Mouse (Mus musculus) NIH3T3 (cell line): ENCODE results near the gene 2810459M11Rik.
"Not testable (repeated sequence)": the region's sequence is repeated elsewhere in the genome, so short reads cannot be mapped to it uniquely, and the experiment has no call there.

Experiments used
- DNase-seq: peaks from one replicate; pipeline ENCODE4 v3.0.0-alpha.2; 2012; ENCODE audit warnings: low read depth

The 2810459M11Rik gene

DNA sequence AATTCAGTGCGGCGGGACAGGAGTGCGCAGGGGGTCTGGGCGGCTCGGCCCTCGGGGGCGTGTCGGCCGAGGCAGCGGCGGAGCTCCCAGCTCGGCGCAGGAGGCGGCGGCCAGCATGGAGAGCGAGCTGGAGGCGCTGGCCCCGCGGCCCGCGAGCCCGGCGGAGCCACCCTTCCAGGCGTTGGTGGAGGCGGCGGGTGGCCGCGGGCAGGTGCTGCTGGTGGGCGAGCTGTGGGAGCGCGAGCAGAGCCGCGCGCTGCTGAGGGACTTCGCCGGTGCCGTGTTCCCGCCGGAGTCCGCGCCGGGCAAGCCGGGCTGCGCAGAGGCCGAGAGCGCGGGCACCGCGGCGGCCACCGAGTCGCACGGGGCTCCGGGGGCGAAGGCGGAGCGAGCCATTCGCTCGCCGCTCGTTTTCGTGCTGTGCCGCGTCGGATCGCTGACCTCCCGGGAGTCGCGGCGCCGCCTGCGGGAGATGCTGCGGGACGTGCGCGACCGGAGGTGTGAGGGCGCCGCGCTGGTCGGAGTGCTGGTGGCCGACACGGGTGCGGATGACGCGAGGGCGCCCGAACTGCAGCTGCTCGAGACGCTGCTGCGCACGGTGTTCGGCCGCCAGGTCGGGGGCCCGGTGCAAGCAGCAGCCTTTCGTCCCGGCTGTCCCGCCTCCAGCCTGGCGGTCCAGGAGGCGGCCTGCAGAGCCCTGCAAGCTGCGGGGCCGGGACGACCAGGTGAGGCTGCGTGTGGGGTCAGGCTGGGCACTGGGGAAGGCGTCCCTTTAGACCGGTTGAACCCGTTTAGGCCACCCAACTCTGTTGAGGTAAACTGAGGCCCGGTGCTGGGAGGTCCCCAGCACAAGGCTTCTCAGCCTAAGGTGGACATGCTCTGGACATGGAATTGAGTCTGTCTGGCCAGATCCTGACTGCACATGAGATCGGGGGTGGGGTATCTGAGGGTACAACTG lies at the start of gene 2810459M11Rik:
Gene 2810459M11Rik, plus strand, starts transcription at position 16 of the 958 bp plus-strand sequence.
- DNase-seq = no peak

DNA sequence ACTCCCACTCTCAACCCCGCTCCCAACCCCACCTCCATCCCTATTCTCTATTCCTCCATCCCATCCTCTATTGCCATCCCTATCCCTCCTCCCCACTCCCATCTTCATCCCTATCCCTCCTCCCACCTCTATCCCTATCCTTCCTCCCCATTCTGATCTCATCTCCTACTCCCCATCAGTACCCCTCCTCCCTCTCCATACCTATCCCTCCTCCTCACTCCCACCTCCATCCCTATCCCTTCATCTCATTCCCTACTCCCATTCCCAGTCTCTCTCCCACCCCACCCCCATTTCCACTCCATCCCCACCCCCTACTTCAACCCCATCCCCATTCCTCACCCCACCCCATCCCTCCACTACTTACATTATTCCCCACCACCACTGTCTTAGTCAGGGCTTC lies 48.4 kb upstream of the 2810459M11Rik start:
- no peak for DNase-seq

DNA sequence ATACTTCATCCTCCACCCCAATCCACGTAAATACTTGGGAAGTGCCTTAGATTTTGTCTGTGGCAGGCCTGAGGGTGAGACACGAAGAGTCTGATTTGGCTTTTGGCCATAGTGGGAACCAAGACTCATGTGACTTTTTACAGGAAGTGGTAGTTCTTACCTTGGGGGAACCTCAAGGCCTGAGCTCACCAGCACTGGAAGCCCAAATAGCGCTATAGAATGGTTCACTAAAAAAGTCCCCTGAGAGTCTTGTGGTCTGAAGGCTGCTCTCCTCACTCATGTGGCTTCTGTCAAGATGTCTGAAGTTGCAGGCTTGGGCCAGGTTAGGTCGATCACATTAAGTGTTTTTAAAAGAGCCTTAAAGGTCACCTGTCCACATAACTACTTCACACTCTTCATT lies 47.7 kb upstream of the 2810459M11Rik start:
- no peak for DNase-seq

DNA sequence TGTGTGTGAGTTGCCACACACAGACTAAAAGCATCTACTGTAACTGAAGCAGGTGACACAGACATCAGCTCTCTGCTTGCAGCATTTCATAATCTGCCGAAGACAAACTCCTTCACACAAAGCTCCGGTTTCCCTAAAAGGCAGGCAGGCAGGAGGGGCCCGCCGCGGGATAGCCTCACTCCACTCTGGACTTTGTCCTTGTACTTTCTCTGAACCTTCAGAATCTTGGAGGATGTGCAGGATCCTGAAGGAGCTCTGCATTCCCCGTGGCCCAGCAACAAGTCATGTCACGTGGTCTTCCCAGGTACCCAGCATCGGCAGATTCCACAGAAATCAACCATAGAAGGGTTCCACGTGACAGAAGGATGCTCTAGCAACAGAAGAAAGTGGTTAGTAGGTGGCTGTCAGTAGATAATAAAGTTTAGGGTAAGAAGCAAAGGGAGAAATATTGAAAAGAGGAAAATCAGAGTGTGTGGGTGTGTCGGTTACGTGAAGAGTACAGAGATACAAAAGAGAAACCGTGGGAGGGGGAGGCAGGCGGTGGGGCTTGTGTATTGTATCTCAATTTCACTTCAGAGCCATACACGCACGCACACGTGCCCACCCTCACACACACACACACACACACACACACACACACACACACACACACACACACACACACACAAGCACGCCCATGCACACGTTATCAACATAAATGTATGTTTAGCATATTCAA lies 45.7 kb upstream of the 2810459M11Rik start:
- no peak for DNase-seq

DNA sequence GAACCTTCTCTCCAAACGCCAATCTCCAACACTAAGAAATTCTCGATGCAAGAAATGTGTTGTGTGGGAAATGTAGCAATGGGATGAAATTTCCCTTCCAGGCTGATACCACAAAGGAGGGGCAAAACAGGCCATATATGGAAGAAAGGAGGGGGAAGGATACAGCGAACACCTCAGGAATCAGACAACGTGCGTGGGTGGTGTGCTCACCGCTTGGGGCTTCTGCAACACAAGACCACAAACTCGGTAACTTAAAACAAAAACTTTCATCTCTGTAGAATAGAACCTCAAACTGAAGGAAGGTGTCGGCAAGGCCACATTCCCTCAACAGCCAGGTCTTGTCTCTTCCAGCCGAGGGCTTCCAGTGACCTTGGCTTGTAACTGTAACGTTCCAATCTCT lies 40.1 kb upstream of the 2810459M11Rik start:
- no peak for DNase-seq

DNA sequence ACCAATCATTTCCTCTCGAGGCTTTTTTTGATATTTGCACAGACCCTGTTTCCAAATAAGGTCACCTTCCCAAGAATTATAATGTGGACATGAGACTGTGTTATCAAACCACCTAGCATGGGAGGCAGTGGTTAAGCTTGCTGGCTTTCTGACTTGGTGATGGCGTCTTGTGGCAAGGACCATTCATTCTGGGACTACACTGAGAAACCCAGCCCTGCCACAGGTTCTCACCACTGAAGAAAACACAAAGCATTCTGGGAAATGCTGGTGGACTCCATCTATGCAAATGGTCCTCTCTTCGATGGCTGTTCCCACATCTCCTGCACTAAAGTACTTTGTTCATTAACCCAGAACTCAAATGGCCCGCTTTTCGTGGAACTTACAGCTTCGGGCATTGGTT lies 39.6 kb upstream of the 2810459M11Rik start:
- DNase-seq = no peak

DNA sequence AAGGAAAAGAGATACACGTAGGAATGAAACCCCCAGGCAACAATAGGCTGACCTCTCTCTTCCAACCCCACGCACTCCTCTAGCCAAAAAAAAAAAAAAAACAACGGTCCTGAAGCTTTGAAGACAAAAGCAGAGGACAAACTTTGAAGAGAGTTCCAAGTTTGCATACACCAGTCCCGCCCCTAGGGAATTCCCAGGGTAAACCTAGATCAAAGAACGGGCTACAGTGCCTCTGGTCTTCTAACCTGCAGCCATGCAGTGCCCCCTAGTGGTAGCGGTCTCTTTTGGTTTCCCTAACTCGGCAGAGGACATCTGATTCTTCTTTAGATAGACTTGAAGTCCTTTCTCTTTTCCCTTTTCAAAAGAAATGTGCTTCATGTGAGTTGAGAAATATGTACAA lies 37.9 kb upstream of the 2810459M11Rik start:
- DNase-seq = peak; percentile 90

DNA sequence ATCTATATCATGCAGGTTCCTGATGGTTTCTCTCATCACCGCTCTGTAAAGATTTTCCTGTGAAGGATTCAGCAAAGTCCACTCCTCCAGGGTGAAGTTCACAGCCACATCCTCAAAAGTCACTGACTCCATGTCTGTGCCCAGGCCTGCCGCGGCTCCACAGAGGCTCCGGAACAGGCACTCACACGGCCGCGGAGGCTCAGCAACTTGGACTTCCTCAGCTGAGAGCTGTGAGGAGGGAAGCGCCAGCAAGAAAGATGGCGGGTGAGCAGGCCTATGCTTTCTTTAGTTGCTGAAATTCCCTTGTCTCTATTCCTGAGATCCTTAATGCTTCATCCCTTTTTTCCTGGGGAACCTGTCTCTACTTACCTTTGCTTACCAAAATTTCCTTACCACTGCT lies 29.9 kb upstream of the 2810459M11Rik start:
- not testable (repeated sequence) for DNase-seq

DNA sequence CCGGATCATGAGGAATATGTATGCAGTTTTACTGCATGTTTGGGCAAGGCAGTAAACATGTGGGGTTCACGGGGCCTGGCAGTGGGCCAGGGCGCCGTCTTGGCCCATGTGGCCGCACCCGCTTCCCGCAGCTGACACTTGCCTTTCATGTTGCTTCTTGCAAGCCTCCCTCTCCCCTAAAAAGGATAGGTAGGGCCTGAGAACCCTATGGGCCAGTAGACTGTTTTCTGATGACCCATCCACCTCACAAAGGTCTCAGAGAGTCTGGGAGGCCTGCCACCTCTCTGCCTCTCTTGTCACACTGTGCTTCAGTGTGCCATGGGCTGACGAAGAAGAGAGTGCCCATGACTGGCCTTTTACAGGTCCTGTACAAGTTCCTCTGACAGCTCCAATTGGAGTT lies 29.1 kb upstream of the 2810459M11Rik start, which contains the start of gene Spata3:
Gene Spata3, plus strand, starts transcription at position 301 of the 400 bp plus-strand sequence.
- no peak for DNase-seq

DNA sequence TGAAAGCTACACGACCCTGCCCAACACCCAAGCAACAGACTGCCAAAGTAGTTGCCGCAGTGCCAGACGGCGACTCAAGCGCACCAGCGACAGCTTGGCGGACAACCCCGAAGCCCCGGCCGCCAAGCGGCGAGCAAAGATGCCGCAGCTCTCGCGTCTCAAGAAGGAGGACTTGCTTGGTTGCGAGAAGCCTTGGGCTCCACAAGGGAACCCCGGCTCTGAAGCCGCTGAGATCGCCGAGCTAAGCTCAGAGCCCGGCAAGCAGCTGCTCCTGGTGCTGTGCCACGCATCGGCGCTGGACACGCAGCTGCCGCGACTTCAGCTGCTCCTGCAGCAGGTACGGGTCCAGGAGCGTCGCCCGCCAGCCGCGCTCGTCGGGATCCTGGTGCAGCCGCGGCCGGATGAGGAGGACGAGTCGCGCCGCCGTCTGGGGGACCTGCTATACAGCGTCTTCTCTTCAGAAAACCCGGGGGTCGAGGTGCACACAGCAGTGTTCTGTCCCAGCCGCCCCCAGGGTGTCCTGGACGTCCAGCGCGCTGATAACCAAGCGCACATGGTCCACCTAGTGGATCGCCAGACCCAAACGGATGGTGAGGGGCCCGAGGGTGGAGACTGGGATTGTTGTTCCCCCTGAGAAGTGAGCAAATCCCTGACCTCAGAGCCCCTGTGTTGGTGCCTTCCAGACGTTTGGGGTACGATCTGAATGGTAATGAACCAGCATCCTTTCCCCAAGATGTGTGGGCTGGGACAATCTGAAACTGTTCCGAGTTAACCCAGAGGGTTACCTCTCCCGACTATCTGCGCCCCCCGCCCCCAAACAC lies 27.2 kb upstream of the 2810459M11Rik start:
- DNase-seq = no peak

DNA sequence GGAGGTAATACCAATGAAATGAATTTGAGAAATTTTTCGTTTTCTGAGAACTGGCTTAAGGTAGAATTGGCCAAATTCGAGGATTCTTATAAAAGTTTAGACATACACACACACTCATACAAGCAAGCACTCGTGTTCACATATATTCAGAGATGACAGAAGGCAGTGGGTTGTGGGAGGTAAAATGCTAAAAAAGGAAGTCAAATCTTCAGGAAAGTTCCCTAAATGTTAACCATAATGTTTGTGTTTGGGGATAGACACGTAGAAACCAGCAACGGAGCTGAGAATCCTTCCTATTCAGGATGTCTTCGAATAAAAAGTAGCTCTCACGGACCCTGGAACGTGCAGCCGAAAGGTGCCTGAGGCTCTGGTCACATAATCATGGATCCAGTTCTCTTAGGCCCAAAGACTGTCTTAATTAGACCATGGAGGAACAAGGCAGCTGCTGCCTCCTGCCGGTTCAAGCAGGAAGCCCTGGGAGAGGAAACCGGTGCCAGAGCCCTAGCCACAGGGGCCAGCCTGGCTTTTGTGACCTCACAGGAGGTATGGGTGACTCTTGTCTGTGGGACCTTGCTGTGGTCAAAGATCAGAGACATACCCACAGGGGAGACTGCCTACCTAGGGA lies 24.2 kb upstream of the 2810459M11Rik start:
- peak; percentile 20 for DNase-seq

DNA sequence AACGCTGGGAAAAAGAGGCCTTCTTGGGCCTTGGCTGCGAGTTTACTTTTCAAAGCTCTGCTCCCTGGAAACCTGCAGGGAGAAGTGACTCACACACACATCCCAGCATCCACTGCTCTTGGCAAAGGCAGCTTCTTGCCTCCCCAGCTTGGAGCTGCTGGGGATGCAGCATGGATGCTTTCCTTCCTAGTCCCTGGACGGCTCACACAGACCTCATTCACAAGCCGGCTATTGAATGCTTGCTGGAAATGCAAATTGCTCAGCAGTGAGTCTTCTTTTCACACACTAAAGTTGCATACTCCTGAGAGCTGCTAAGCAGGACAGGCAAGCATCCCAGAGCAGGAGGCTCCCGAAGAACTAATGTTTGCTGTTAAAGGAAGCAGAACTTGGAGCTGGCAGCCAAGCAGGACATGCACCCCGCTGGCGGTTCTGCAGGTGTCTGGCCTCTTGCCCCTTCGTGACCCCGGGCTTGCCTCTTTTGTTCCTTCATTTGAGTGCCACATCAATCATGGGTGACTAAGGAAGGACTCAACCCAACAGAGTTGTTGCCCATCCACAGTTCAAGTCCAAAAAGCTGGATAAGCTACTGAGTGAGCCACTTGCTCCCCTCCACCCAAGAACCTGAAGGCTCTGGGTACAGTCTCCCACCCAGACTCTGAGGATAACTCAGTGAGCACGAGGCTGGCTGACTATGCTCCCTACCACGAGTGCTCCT lies 13.2 kb upstream of the 2810459M11Rik start:
- DNase-seq = peak; percentile 87

DNA sequence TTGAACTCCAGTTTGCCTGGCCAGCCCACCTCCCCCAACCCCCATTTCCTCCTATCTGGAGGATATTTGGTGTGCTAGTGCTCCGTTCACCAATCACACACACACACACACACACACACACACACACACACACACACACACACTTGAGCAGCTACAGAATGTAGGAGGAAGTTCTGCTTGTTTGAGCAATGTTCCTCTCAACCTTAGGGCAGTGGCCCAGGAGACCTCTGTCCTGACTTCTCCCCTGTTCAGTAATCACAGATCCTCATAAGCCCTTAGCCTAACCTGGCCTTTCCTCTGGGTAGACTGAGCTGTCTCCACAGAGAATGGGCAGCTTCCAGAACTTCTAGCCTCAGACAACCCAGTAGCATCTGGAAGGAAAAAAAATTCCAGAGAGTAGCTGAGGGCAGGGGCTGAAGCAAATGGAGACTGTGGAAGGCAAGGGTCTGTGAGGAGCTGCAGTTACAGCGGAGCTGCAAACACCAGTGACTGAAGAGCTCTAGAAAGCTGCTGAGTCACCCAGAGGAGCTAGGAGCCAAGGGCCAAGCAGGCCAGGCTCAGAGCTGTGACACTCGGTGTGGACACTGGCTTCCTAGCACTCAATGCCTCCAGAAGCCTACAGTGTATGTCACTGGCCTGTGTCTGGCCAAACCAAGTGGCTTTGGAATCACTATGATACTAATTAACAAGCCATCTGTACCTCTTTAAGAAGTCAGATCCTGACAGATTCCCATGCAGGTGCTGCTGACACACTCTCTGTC lies 7.3 kb upstream of the 2810459M11Rik start:
- DNase-seq = no peak

DNA sequence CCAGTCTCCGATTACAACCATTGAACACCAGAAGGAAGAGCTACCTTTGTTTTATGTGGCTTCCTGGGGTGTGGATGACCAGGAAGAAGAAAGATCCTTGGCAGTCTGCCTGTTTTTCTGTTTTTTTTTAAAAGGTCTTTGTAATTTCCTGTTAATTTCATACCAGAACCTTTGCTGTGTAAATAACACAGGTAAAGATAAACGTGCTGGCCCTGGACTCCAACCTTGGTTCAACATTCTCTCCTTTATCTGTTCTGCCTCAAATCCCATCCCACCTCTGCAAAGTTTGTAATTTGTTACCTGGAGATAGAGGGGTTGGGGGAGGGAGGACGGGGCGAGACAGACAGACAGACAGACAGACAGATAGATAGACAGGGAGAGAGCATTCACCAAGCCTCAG lies 5.5 kb upstream of the 2810459M11Rik start:
- no peak for DNase-seq

DNA sequence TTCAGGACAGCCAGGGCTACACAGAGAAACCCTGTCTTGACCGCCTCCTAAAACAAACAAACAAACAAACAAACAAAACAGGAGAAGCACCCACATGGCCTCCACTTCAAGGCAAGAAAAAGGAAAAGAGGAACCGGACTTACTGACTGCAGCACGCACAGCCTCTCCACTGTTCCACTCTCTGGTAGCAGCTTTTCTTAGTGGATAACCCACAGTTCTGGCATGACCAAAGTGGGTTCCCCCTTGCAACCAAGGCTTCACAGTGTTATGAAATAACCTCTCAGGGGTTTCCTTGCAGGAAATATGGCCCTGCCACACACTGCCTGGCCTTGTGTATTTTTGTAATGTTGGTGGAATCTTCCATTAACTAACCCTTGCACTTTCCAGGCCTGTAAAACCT lies 4.8 kb upstream of the 2810459M11Rik start:
- DNase-seq = no peak

DNA sequence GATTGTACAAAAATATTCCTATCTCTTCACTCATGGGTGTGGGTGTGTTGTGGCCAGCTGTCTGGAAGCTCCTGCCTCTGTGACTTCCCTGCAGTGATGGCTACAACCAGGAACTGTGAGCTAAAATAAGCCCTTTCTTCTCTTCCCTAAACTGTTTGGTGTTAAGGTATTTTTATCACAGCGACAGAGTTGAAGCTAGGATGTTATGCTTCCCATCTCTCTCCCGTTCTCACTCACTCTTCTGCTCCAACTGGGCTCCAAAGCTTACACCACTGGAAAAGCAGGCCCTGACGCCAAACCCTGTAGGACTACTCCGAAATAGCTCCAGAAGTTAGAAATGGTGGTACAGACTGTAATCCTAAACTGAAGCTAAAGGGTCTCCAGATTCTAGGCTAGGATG lies 607 bp upstream of the 2810459M11Rik start:
- DNase-seq = no peak

DNA sequence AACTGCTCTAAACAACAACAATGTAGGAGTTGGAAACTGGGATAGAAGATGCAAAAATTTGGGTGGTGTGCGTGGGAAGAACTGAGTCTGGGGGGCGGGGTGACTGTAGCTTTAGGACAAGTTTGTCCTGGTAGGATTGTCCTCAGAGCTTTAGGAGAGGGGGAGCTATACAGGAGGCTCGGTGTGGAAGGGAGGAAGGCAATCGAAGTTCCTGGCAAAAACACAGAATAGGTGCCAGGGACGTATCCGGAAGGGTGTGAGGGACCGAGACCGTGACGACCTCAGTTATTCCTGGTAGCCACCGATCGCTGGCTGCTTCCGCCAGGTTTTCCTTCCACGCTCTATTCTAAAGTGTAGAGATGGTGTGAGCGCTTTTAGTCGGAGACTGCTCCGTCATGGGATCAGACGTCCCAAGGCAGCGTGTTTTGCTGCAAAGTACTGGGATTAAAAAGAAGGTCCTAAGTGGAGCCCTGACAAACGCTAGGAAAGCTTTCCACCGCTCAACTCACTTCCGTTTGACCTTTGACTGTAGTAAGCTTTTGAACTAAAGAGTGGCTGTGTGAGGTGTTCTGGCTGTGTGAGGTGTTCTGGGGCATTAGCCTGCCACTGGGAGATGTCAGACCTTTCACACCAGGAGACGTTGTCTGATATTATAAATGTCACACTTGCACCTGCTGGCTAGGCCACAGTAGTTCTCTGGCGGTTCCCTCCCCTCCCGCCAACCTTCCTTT lies 1.3 kb downstream of the 2810459M11Rik start:
- no peak for DNase-seq

DNA sequence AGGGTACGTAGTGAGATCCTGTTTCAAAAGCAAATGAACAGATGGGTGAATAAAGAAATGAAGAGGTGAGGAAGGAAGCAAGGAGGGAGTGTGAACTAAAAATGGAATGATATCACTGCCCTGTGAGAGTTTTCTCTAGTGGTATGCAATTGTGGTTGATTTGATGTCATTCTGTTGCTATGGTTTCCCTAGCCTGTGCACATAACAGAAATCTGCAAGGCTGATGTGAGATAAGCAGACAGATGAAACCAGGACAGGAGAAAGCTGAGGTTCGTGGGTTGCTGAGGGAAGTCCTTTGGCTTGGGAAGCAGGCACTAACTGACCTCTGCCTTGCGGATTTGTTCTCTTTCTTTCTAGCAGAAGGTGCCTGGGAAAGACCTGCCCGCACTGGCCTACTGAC lies 2.6 kb downstream of the 2810459M11Rik start:
- DNase-seq = peak; percentile 18

DNA sequence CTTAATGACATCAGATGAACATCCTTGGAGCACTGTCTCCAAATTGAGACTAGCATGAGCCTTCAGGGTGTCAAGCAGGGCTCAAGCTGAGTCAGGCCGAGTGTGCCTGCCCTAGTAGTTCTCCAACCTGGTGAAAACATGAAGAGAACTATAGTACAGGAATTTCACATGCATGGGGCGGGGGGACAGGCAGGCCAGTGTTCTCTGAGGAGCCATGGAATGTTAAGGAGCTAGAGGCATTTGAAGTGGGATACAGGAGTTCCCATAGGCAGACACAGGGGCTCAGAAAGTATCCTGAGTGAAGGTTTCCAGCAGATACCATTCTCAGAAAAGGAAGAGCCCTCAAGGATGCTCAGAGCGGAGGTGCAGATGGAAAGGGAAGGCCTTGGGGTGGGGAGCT lies 3.1 kb downstream of the 2810459M11Rik start:
- DNase-seq = no peak
